Mouse (Mus musculus) testis, postnatal 14 days (tissue): ENCODE results near the gene Fnip1.

Experiments used
- DNase-seq: peaks from one replicate; pipeline ENCODE4 v3.0.0; 2021; ENCODE audit warnings: low spot score

The Fnip1 gene

DNA sequence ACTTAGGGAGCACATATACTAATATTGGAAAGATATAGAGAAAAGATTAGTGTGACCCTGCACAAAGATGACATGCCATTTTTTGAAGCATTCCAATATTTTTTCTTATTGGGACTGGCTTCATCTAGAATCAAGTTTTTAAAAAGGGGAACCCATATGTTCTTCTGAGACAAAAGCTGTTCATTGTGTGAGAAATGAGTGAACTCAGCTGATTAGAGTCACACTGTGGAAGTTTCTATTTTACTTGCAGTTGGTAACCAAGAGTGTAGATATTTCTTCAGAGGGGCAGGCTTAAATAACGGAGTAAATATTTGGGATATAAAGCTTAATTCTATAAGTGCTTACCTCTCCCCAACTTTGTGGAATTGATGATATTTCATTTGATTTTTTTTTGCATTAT, 20.2 kb downstream of the Fnip1 start:
- DNase-seq: no peak

GRCm38 (mm10) chr11:54464557-54465244, 26.7 kb downstream of the Fnip1 start:
- no peak for DNase-seq

DNA sequence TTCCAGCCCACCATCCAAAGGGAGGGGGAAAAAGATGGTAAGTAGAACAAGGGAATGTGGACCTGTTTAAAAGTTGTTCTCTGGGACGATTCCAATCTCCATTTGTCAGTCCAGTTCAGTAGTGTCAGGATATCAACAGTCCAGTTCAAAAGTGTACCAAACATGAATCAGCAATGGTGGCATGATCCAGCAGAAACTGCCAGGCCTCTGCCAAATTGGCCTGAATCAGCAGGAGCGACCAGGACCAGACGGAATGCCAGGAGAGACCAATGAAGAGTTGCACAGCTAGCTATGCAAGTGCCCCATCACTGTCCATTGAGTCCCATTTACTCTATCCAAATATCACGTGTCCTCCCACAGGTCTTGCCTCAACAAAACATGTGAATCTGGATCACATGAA, 34.2 kb downstream of the Fnip1 start:
- no peak for DNase-seq

GRCm38 (mm10) chr11:54478414-54478813, 40.4 kb downstream of the Fnip1 start:
- no peak for DNase-seq

GRCm38 (mm10) chr11:54486041-54486440, 48.0 kb downstream of the Fnip1 start:
- no peak for DNase-seq

DNA sequence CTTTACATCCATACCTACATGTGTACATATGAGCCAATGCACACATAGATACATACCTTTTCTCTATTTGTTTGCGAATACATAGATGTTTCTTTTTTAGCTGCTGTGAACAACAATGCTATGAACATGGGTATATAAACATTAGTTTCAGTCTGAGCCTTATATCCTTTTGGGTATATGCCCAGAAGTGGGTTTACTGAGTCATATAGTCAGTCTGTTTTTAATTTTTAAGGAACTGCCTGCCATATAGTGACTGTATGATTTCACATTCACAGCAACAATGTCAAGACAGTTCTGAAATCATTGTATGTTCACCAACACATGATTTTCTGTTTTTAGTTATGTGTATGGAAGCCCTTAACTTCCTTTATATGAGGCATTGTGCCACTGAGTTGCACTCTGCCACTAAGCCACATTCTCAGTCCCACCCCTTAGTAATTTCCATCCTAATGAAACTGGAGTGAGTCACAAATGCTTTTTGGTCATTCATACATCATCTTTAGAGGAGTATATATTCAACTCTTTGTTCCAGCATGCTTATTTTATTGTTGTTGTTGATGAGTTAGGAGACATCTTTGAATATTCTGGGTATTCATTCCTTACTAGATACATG, 54.1 kb downstream of the Fnip1 start:
- no peak for DNase-seq

DNA sequence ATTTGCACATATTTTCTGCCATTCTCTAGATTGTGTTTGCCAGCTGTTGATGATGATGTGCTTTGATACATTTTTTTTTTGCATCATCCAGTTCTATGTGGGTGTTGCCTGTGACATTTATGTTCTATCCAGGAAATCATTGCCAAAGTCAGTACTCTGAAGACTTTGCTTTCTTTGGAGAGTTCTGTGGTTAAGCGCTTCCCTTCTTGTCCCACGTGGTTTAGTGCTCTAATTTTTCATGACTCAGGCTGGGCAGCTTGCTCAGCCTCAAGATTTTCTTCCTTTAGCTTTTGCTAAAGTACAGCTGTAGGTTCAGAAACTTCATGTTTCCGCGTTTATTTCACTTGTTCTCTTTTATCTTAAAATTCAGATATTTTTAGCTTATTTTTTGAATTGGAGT, 54.6 kb downstream of the Fnip1 start:
- DNase-seq: no peak

DNA sequence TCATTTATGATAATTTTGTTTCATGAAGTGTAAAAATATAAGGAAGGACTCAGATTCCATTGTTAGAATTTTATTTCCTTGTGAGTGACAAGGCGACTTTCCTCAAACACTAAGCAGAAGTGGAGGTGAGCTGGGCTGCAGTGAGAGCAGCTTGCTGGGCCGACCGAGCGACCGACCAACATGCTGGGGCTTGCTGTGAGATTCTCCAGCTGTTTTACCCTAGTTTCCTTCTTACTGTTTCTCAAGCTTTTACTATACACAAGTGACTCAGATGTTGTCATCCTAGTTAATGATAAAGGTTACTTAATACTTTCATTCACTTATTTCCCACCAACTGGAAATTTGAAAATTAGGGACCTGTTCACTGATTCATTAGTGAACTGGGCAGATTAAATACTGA, 61.8 kb downstream of the Fnip1 start:
- DNase-seq: no peak

GRCm38 (mm10) chr11:54502546-54503245, 64.7 kb downstream of the Fnip1 start:
- no peak for DNase-seq

DNA sequence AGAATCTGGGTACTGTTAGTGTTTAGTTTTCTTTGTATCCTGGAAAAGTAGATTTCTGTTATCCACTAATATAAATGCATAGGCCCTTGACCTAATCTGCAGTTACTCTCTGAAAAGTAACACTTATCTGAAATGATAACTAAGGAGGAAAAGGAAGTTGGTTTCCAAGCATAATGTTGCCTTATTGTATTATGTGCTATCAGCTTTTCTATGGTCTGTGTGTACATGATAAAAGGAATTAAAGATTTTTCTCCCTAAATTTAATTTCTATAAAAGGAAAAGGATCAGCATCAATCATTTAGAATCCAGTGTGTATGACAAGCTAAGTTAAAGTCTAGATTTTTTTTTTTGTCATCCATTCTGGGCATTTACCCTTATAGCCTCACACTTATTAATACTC, 75.6 kb downstream of the Fnip1 start:
- DNase-seq: no peak

DNA sequence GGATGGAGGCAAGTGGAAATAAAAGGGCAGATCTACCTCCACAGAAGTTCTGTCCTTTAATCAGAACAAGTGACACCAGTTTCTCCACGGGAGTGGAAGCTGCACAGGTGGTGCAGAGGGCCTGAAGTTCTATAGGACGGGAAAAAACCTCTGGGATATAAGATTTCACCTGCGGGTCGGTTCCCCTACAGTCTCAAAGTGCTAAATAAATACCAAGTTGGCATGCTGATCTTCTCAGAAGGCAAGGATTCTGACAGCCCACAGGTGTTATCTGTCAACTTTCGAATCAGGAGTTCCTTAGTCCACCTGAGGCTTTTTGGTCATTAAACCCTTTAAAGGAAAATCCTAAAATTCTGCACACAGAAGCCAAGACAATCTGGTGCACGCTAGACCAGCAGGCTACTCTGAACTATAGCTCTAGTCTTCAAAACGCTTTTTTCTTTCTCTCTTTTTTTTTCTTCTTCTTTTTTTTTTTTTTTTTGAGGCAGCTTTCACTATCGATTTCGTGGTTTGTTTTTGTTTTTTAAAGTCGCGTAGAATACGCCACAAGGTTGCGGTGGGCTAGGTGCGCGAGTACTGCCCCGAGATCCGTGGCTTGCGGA, 84.0 kb downstream of the Fnip1 start:
- peak; percentile 16 for DNase-seq

- DNase-seq: peak; percentile 97
Measured at GRCm38 (mm10) chr11:54522529-54523430, 84.8 kb downstream of the Fnip1 start, which contains the start of gene Rapgef6. TSS of gene Rapgef6 (plus strand) at chr11:54522847.

DNA sequence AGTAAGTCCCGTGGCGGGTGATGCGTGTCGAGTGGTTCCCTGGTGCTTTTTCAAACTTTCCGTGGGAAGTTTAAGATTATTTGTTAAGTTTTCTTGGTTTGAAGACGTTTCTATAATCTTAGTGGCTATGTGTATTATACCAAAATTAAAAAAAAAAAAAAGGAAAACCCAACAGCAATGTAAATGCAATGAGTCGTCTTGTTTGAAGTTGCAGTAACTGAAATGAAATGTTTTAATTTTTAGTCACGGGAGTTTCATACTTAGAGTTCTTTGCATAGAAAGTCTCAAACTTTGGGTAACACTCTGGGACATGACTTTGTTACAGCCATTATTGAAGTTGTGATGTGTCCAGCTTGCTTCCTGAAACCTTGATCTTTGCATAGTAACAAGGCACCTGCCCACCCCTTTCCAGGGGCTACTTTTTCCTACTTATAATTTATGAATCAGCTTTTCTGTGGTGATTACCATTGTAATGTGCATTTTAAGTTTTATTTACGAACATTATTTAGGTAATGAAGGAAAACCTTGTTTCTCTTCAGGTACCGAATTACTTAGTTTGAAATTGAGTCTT, 85.5 kb downstream of the Fnip1 start:
- no peak for DNase-seq

DNA sequence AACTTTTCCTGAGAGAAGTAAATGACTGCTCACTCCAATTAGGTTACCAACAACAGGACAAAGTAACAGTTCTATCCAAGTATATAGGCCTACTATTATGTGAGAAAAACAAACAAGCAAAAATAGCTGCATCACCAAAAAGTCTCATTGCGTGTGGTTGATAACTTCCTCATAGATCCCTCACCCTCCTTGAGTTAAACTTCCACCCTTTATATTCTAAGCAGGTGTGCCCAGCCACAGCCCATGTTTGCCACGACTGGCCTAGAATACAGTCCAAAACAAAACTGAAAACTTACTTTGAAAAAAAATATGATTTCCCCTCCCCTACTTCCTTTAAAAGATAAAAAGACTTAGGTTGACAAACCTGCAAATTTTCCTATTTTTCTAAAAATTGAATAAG, 90.0 kb downstream of the Fnip1 start:
- DNase-seq: no peak

GRCm38 (mm10) chr11:54530391-54530790, 92.4 kb downstream of the Fnip1 start:
- DNase-seq: no peak

GRCm38 (mm10) chr11:54530916-54531315, 92.9 kb downstream of the Fnip1 start:
- DNase-seq: no peak

- DNase-seq: no peak
Measured at GRCm38 (mm10) chr11:54533834-54534233, 95.8 kb downstream of the Fnip1 start.

- DNase-seq: peak; percentile 24
Measured at GRCm38 (mm10) chr11:54534871-54535270, 96.9 kb downstream of the Fnip1 start.

DNA sequence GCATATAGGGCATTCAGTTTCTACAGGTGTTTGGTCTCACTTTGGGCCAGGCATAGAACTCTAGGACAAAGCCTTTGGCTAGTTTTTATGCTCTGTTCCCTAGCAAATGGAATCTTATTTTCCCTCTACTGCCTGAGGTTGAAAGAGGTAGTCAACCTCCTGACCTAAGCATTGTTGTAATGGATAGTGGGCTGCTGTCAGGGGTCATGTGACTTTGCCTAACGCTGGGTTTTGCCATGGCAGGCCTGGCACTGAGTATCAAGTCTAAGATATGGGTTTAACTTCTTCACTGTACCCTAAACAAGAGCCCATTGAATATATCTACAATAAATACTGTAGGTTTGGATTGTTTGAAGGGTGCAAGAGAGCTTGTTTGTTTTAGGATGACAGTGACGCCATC, 101.0 kb downstream of the Fnip1 start:
- no peak for DNase-seq

DNA sequence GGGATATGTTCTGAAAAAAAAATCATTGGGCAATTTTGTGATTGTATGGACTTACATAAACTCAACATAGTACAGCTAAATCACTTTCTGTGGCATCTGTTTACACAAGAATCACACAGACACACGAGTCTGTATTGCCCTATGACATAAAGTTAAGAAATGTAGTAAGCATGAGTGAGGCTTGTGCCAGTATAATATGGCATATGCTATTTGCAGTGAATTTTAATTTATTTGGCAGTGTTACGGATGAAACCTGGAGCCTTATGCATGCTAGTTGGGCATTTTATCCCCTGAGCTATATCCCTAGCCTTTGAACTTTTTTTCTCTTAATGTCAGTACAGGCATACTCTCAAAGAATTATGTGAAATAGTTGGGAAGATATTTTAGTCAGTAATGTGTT, 101.5 kb downstream of the Fnip1 start:
- no peak for DNase-seq

- DNase-seq: no peak
Measured at GRCm38 (mm10) chr11:54540328-54540727, 102.3 kb downstream of the Fnip1 start.

DNA sequence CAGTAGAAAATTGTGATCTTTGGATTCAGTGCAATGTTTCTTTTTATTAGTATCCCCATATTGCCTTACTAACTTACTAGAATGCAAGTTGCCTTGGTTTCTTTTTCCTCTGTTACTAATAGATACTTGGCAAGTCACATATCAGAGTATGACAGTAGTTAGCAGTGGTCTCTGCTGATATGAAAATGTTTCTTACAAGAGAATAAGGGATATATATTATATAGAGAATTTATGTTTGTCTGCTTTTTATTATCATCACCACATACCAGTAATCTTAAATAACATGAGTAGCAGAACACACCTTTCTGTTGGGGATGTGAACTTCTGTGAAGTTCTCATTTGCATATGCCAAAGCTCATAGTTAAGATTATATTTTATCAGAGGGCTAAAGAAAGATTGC, 104.4 kb downstream of the Fnip1 start:
- no peak for DNase-seq
